Mouse (Mus musculus) forebrain, embryonic 11.5 days (tissue): ENCODE results near the gene Tspo. TPM values are rescaled to one million over a fixed set of nuclear protein-coding genes. Genes with fewer than 3 reads are reported as not detected.

Source experiments
- ATAC-seq: fragments of 200-750 bp; cut with Nextera tagmentation; replicated peaks from 2 replicates; pipeline ENCODE4 v1.8.0; 2017; ENCODE audit warnings: moderate TSS enrichment; ENCODE audit not compliant: low FRiP score
- DNase-seq: peaks from one replicate; pipeline ENCODE4 v3.0.0-alpha.2; 2017; ENCODE audit warnings: low spot score
- H3K27ac ChIP-seq: fragments of 300-500 bp; sonication (generic); 2 replicates; pipeline ENCODE4 v1.5.1; 2014; ENCODE audit warnings: low read depth, low read length
- H3K27me3 ChIP-seq: fragments of 300-500 bp; sonication (generic); 2 replicates; pipeline ENCODE4 v1.6.1; 2014; ENCODE audit warnings: mild to moderate bottlenecking, low read length, mixed read lengths; ENCODE audit not compliant: control insufficient read depth, insufficient read depth
- H3K36me3 ChIP-seq: fragments of 300-500 bp; sonication (generic); 2 replicates; pipeline ENCODE4 v1.6.1; 2014; ENCODE audit warnings: mild to moderate bottlenecking, low read length, moderate library complexity, mixed read lengths; ENCODE audit not compliant: control insufficient read depth, insufficient read depth
- H3K4me1 ChIP-seq: fragments of 300-500 bp; sonication (generic); replicated peaks from 2 replicates; pipeline ENCODE4 v1.6.1; 2014; ENCODE audit warnings: low read length, mixed read lengths; ENCODE audit not compliant: control insufficient read depth, insufficient read depth
- H3K4me2 ChIP-seq: fragments of 300-500 bp; sonication (generic); 2 replicates; pipeline ENCODE4 v1.6.1; 2014; ENCODE audit warnings: low read depth, mild to moderate bottlenecking, low read length, moderate library complexity, mixed read lengths; ENCODE audit not compliant: severe bottlenecking
- H3K4me3 ChIP-seq: fragments of 300-500 bp; sonication (generic); 2 replicates; pipeline ENCODE4 v1.5.1; 2014; ENCODE audit warnings: low read depth, low read length
- H3K9ac ChIP-seq: fragments of 300-500 bp; sonication (generic); 2 replicates; pipeline ENCODE4 v1.6.1; 2014; ENCODE audit warnings: low read length
- H3K9me3 ChIP-seq: fragments of 300-500 bp; sonication (generic); 2 replicates; pipeline ENCODE4 v1.6.1; 2016; ENCODE audit warnings: low read length, mixed read lengths; ENCODE audit not compliant: control insufficient read depth
- WGBS: fragments of 180-500 bp; shearing (Covaris S2); extraction: QIAGEN DNeasy Blood & Tissue Kit; methylation state at CpG from one replicate; pipeline ENCODE4 v1.1.7; 2014; 5-methylcytosine and 5-hydroxymethylcytosine counted together
- polyA plus RNA-seq: library from polyadenylated mRNA; unstranded; fragments of >200 nt; fragmentation: Nextera tagmentation; extraction: Ambion mirVana; gene quantifications from 2 replicates; pipeline ENCODE4 v1.2.1, GENCODE M21; 2014

The Tspo gene
- polyA plus RNA-seq, 1 experiment from 2014 or later, result 28.4 TPM

DNA sequence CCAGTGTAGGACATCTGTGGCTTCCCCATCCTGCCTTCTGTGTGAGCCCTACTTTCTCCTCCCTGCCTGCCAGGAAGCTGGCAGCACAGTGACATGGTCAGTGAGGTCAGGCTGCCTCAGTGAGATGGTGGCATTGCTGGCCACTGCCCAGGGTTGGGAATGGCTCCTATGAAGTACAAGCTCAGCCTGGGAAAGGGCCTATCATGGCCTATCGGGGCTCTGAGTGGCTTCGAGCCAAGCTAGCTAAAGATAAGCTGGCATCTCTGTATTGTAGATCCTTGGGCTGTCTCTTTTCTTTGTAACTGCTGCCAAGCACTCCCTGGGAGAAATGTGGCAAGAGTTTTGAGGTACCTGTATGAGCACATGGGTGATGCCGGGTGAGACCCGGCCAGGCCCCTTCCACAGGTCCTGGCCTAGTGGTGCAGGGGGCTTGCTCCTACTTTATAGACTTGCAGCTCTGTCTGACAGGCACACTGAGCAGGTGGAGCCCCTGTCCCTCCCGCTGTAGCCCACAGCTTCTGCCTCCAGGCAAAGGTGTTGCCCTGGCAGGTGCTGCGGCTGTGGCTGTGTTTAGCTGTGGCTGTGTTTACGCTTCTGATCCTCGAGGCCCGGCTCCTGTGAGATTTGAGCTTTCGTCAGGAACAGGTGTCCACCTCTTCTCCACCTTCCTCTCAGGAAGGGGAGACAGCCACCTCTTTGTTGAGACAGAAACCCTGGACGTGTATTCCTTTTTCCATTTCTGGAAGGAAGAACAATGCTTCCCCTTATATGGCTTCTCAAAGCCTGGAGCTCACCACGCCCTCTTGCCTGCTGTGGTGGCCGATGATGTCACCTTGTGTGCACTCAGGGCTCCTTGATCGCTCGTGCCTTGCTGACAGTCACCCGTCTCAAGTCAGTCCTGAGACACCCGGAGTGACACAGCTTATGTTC, 28.2 kb upstream of the Tspo start:
- WGBS, result 85% methylated on average over 17 of the region's 17 CpGs
- no peaks in the 10 kb centered on the region for H3K9me3 ChIP-seq
- no peak overlapping the region for H3K27ac ChIP-seq
- H3K4me3 ChIP-seq, result no peak overlapping the region
- no peak overlapping the region for H3K9ac ChIP-seq
- ATAC-seq (no peak), DNase-seq (no peak)
- H3K27me3 ChIP-seq, result no peaks in the 10 kb centered on the region
- H3K36me3 ChIP-seq, result no peaks in the 10 kb centered on the region
- H3K4me1 ChIP-seq, result no peaks in the 10 kb centered on the region
- no peak overlapping the region for H3K4me2 ChIP-seq

- H3K36me3 ChIP-seq, result no peaks in the 10 kb centered on the region
- no peak overlapping the region for H3K4me3 ChIP-seq
- H3K4me2 ChIP-seq, result no peak overlapping the region
- H3K27ac ChIP-seq, result no peak overlapping the region
- H3K9ac ChIP-seq, result no peak overlapping the region
- DNase-seq, result no peak
- no peaks in the 10 kb centered on the region for H3K27me3 ChIP-seq
- 95% methylated on average over 6 of the region's 6 CpGs for WGBS
- no peaks in the 10 kb centered on the region for H3K9me3 ChIP-seq
- H3K4me1 ChIP-seq, result no peaks in the 10 kb centered on the region
- no peak for ATAC-seq
Measured at GRCm38 (mm10) chr15:83535890-83536231, 27.5 kb upstream of the Tspo start.

DNA sequence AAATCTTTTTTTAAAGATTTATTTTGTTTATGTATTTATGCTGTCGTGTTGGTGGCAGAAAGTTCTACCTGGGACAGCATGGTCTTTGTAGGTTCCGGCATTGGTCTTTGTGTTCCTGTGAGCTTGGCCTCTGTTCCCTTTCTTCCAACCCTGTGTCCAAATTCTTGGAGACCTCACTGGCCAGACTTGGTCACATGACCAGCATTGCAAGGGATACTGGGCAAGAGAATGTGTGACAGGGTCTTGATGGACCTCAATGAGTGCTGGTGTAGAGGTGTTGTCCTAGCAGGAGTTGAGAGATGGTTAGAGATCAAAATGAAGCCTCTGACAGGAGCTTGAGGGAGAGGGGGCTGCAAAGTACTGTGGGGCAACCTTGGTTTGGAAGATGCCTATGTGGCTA, 24.5 kb upstream of the Tspo start:
- Histone ChIP-seq H3K9me3 (no peaks in the 10 kb centered on the region), H3K9ac (no peak overlapping the region), H3K4me2 (no peak overlapping the region), H3K4me1 (no peaks in the 10 kb centered on the region), H3K4me3 (no peak overlapping the region), H3K27ac (no peak overlapping the region), H3K27me3 (no peaks in the 10 kb centered on the region), H3K36me3 (no peaks in the 10 kb centered on the region)
- DNase-seq (no peak), ATAC-seq (no peak)
- 92% methylated on average over 2 of the region's 2 CpGs for WGBS

- Histone ChIP-seq H3K4me3 (no peak overlapping the region), H3K36me3 (no peaks in the 10 kb centered on the region), H3K9me3 (no peaks in the 10 kb centered on the region), H3K27ac (no peak overlapping the region), H3K4me2 (no peak overlapping the region), H3K9ac (no peak overlapping the region), H3K27me3 (no peaks in the 10 kb centered on the region), H3K4me1 (no peaks in the 10 kb centered on the region)
- no peak for DNase-seq
- WGBS, result 77% methylated on average over 4 of the region's 4 CpGs
- no peak for ATAC-seq
Measured at GRCm38 (mm10) chr15:83539905-83540304, 23.5 kb upstream of the Tspo start.

DNA sequence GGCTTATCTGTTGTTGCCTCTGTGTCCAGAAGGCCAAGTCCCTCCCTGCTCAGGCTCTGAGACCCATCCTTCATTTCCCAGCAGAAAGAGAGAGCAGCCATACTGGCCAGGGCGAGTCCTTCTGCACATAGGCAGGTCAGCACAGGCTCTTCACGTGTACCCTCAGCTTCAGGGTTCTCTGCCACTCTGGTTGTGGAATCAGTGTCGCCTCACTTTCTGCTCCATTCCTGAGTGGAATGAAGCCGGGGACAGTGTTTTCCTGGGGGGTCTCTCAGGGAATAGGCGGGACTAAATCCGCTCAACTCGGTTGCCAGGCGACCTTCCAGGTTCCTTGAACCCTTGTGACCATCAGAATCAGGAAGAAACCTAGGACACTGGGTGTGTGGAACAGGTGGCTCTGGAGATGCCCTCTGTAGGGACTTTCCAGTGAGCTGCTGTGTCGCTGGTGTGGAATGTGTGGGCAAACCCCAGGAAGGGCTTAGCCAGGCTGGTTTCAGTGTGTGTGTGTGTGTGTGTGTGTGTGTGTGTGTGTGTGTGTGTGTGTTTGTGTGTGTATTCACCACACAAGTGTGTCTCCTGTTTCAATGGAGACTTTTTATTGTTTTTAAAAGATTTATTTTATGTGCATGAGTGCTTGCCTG, 21.6 kb upstream of the Tspo start:
- DNase-seq (no peak), ATAC-seq (no peak)
- H3K9me3 ChIP-seq, result no peaks in the 10 kb centered on the region
- H3K36me3 ChIP-seq, result peaks cover 6% of the 10 kb centered on the region; the same call in 1 of the 2 replicates
- no peaks in the 10 kb centered on the region for H3K27me3 ChIP-seq
- H3K4me3 ChIP-seq, result no peak overlapping the region
- H3K4me1 ChIP-seq, result no peaks in the 10 kb centered on the region
- no peak overlapping the region for H3K4me2 ChIP-seq
- H3K9ac ChIP-seq, result no peak overlapping the region
- WGBS, result 85% methylated on average over 9 of the region's 9 CpGs
- H3K27ac ChIP-seq, result no peak overlapping the region

GRCm38 (mm10) chr15:83546029-83546428, 17.4 kb upstream of the Tspo start:
- Histone ChIP-seq H3K36me3 (peaks cover 13% of the 10 kb centered on the region), H3K27ac (no peak overlapping the region), H3K9ac (no peak overlapping the region), H3K4me3 (no peak overlapping the region), H3K4me2 (no peak overlapping the region), H3K4me1 (no peaks in the 10 kb centered on the region), H3K27me3 (no peaks in the 10 kb centered on the region), H3K9me3 (no peaks in the 10 kb centered on the region)
- no peak for DNase-seq
- ATAC-seq, result no peak
- 92% methylated on average over 7 of the region's 7 CpGs for WGBS

- WGBS, result 92% methylated on average over 8 of the region's 8 CpGs
- no peak for ATAC-seq
- peaks cover 13% of the 10 kb centered on the region for H3K36me3 ChIP-seq
Measured at GRCm38 (mm10) chr15:83547144-83547543, 16.2 kb upstream of the Tspo start.

DNA sequence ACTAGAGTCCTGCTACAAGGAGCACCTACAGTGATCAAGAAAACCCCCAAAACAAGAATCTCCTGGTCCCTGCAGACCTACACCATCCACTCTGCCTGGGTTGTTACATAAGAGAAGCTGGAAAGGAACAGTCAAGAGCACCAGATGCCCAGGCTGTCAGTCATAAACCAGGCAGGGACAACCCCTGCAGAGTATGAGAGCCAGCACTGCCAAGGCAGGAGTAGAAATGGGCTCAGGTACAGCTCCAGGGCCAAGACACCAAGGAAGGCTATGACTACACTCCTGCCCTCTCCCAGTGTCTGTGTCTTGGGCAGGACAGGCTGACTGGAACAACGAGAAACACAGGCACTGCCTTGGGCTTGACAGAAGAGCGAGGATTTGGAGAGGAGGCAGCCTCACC, 13.3 kb upstream of the Tspo start:
- Histone ChIP-seq H3K4me3 (no peak overlapping the region), H3K9ac (no peak overlapping the region), H3K27me3 (no peaks in the 10 kb centered on the region), H3K4me1 (no peaks in the 10 kb centered on the region), H3K9me3 (no peaks in the 10 kb centered on the region), H3K4me2 (no peak overlapping the region), H3K36me3 (peaks cover 13% of the 10 kb centered on the region), H3K27ac (no peak overlapping the region)
- DNase-seq, result no peak
- 93% methylated on average over 2 of the region's 2 CpGs for WGBS
- ATAC-seq, result no peak

More at GRCm38 (mm10) chr15:83547144-83547543, 16.2 kb upstream of the Tspo start:
- no peaks in the 10 kb centered on the region for H3K27me3 ChIP-seq
- no peak overlapping the region for H3K9ac ChIP-seq
- no peak for DNase-seq
- H3K4me3 ChIP-seq, result no peak overlapping the region
- H3K9me3 ChIP-seq, result no peaks in the 10 kb centered on the region
- H3K4me2 ChIP-seq, result no peak overlapping the region
- no peak overlapping the region for H3K27ac ChIP-seq
- H3K4me1 ChIP-seq, result no peaks in the 10 kb centered on the region
